Mouse (Mus musculus): ENCODE results near the gene Eif4g3.

Gene Eif4g3

DNA sequence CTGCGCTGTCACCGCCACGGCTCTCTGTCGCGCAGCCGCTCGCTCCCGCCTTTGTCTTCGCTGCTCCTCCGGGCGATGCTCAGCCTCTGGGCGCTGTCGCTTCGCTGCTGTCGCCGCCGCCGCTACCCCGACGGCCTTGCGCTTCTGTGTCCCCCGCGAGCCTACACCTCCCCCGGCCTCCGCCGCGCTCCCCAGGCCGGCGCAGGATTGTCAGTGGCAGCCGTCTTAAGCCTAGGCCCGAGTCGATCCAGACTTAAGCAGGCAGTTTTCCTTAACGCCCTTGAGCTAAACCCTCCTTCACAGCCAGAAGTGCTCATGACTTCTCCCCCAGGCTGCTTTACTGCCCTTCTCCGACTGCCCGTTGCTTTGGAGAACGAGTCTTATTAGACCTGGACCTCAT lies 224.6 kb downstream of the Eif4g3 start:
- peak; percentile 13; the same call in 1 of the 2 replicates for ATAC-seq (ENCODE audit: low TSS enrichment)

- no peak for ATAC-seq (ENCODE audit: low TSS enrichment)
Measured at GRCm38 (mm10) chr4:138217951-138218685, 225.3 kb downstream of the Eif4g3 start.

GRCm38 (mm10) chr4:138219331-138219730 lies 226.5 kb downstream of the Eif4g3 start:
- ATAC-seq (ENCODE audit: low TSS enrichment), result no peak

DNA sequence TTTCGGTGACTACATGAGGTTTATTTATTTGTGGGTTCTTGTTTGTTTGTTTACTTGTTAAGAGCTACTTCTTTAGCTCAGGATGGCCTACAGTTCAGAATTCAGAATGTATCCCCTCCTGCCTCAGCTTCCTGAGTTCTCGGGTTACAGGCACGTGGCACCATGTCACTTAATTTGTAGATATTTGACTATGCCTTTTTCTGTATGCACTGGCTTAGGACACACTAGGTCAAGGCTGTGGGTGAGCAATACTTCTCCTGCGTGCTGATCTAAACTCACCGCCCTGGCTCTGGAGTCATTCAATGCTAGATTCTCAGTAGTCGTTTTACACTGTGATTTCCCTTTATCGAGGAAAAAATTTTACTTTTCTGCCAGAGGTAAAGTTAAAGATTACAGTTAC lies 227.9 kb downstream of the Eif4g3 start:
- no peak for ATAC-seq (ENCODE audit: low TSS enrichment)

- no peak for ATAC-seq (ENCODE audit: low TSS enrichment)
Measured at GRCm38 (mm10) chr4:138221406-138221805, 228.6 kb downstream of the Eif4g3 start.

DNA sequence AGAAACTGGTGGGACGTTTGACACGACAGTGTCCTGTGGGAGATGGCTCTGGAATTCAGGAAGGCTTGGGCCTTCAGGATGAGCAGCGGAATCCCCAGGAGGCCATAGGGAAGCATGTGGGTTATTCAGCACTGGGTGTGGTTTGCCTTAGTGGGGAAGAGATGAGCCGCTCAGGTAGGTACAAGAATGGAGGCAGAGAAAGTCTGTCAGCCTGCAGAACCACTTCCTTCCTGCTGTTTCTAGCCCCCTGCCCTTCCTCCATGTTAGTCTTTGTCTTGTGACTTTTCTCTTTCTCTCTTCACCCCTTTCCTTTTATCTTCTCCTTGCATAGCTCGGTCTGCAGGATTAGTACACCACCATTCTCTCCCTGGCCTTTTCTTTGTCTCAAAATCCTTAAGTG lies 229.6 kb downstream of the Eif4g3 start:
- no peak for ATAC-seq (ENCODE audit: low TSS enrichment)

GRCm38 (mm10) chr4:138223623-138224022 lies 230.8 kb downstream of the Eif4g3 start:
- no peak for ATAC-seq (ENCODE audit: low TSS enrichment)

GRCm38 (mm10) chr4:138246756-138247665 lies 254.2 kb downstream of the Eif4g3 start:
- peak; percentile 56 for ATAC-seq (ENCODE audit: low TSS enrichment)

DNA sequence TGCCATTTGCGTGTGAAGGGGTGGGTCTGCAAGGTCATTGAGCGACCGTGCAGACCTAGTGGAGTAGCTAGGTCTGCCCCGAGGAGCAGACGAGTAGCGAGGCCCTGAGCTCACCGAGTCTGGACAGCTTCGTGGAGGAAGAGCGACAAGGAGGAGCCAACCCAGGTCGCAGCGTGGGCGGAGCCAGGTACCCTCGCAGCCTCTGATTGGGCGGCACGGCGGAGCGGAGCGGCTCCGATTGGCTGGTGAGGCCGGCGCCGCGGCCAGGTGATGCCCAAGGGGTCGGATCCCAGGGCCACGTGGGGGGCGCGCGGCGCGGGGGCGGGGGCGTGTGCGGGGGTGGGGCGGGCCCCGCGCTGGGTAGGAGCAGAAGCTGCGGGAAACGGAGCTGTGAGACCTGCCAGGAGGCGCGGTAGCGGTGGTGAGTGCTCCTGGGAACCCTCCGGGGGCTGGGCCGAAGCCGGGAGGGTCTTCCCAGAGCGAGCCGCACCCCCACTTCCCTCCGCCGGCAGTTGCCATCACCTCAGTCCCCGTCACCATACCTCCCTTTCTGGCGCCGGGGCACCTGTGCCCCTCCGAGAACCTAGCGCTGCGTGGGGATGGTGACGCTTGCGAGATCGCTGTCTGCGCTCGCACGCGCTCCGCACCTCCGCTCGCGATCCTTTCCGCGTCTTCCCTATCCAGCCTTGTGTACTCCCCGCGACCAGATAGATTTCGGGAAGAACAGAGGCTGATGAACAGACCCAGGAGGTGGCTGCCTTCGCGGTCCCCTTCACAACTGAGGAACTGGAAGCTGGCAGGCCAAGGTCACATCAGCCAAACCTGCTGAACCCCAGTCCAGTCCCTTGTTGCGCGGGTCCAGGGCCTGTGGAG lies 257.5 kb downstream of the Eif4g3 start, which contains the start of the genes Sh2d5 and Kif17:
Gene Sh2d5, plus strand, starts transcription at position 316 of the 873 bp plus-strand sequence.
Gene Kif17, plus strand, starts transcription at position 348 of the 873 bp plus-strand sequence.
- ATAC-seq (ENCODE audit: low TSS enrichment), result peak; percentile 65

GRCm38 (mm10) chr4:138251819-138252218 lies 259.0 kb downstream of the Eif4g3 start:
- ATAC-seq (ENCODE audit: low TSS enrichment), result no peak

- ATAC-seq (ENCODE audit: low TSS enrichment), result no peak
Measured at GRCm38 (mm10) chr4:138252231-138252630, 259.4 kb downstream of the Eif4g3 start.

GRCm38 (mm10) chr4:138257116-138257687 lies 264.4 kb downstream of the Eif4g3 start:
- ATAC-seq (ENCODE audit: low TSS enrichment), result no peak
